Mouse (Mus musculus): ENCODE results near the gene Tab1.

Gene Tab1

DNA sequence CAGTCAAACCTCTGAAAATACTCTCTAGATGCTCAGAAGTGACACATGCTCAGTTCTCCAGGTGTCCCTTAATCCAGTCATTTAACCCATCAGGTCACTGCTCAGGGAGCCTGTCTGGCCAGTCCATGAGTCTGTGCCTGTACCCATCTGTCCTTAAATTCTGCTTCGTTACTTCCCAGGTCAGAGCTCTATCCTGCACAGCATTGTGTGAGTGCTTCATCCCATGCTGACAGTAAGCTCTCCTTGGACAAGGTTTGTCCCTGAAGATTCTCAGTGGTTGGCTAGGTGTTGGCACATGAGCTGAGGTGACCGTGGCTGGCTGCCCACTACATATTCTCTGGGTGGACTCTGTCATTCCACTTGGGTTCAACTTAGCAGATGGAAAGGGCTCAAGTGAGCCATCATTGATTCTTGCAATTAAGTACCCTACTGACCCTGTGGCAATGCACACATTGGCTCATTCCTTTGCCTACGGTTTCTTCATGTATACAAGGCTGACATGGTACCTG lies 73.2 kb downstream of the Tab1 start:
- DNase-seq (ENCODE audit: low spot score): no peak

DNA sequence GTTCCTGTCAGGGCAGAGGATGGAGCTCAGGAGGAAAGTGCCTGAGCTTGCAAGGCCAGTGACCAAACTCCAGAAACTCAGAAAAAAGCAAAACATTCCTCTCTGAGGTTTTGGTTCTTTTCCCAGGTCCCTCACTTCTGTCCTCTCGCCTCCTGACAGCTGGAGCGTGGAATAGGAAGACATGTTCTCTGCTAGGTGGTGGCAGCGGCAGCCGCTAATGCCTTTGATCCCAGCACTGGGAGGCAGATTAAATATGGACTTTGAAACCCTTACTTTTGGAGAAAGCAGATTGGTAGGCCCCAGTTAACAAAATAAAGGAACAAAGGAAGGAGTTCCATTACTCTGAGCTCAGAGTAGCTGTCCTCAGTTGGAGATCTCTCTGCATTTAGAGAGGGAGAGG lies 75.5 kb downstream of the Tab1 start:
- DNase-seq (ENCODE audit: low spot score): no peak

Measured in spleen, adult 12 weeks (tissue).